Mouse (Mus musculus) thymus, postnatal 25 days (tissue): ENCODE measurements around the gene Olfr676.
"Not testable (repeated sequence)": the region's sequence is repeated elsewhere in the genome, so short reads cannot be mapped to it uniquely, and the experiment has no call there.

Experiments
- DNase-seq: peaks from one replicate; pipeline ENCODE4 v3.0.0; 2022

Gene Olfr676

DNA sequence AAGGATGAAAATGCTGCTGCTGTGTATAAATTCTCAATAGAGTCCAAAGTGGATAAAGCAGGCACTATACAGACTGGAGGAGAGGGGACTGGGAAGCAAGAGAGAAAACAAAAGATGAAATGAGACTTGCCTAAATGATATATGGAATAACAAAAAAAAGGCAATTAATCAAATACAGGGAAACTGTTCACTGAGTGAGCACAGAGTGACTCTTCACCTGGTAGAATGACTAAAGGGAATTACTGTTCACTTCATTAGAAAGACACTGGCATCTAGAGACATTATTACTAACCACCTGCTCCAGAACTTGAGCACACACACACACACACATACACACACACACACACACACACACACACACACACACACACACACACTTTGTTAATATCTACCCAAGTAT, at the start of gene Olfr676:
Gene Olfr676 (plus strand): TSS at position 301 of the 400 bp plus-strand sequence.
- DNase-seq: no peak

DNA sequence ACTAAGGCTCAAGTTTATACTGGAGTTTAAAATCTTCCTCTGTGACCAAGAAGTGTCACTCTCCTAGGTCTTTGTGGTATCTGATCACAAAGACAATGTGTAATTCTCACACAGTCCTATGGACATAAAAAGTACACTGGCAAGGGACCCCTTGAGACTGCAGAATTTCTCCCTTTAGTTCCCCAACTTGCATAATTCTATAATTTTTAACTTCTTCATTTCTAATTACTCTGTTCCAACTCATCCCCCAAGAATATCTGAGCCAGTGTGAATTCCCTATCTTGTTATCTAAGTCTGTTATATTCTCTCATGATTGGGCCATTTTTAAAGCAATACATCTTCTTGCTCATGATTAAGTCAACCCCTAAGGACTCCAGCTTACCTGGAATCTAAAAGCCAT, 30.6 kb upstream of the Olfr676 start, which contains the start of gene Olfr672:
Gene Olfr672 (minus strand): TSS at position 101 of the 400 bp plus-strand sequence.
- DNase-seq: no peak

DNA sequence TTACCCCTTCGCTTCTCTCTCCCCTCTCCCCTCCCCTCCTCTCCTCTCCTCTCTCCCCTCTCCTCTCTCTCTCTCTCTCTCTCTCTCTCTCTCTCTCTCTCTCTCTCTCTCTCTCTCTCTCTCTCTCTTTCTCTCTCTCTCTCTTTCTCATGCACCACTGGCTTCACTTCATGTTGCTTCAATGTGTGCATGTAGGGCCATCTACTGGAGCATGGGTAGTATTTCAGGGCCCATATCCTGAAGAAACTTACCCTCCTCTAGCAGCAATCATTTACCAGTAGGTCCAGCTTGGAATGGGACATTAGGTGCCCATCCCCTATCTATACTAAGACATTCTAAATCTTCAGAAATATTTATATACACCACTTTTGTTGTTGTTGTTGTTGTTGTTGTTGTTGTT, 10.0 kb upstream of the Olfr676 start:
- DNase-seq: no peak

DNA sequence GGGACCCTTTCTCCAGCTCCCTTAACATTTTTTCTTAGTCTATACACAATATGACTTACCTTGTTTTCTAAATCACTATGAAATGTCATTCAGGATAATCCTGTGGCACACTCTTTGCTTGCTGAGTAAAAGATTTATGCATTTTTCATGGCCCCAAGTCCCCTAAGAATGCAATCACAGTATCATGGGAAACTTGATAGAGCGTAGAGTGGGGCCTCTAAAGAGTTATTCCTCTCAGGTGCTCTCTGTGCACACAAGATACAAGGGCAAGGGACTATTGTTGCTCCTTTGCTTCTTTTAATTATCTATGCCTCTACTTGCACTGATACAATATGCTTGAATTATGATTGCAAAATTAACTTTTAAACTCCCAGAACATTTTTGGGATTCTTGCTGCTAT, 4.1 kb upstream of the Olfr676 start, which contains the start of gene Olfr675:
Gene Olfr675 (minus strand): TSS at position 101 of the 400 bp plus-strand sequence.
- no peak for DNase-seq

DNA sequence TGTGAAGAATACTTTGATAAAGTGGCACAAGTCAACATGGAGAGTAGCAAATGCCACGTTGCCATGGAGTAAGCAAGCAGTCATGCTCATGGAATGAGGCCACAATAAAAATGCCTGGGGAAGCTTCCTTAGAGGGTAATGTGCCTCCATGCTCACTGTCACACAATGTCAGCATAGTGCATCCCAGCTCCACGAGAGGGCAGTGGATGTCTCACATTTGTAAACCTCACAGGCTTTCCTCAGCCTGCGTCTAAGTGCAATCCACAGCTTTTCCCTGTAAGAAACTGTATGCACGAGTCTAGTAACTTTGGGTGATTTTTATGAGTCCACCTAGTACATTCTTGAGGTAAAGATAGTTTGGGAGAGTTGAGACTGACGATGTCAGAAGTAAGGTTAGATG, 1.3 kb downstream of the Olfr676 start:
- not testable (repeated sequence) for DNase-seq

DNA sequence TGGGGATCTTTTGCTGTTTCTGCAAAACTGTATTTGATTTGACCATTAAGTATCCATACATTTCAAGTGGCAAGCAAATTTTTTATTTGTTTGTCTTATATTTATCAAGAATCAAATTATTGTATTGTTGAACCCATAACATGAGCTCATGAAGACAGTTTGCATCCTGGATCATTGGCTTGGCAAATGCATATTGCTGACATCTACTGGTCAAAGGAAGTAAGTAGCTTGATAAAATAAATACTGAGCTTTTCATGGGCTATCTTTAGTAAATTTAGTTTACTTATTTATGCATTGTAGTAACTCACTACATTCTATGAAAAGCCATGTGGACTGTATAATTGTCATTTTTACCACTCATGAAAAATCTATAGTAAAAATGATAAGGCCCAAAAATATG, 26.5 kb downstream of the Olfr676 start:
- DNase-seq: no peak

DNA sequence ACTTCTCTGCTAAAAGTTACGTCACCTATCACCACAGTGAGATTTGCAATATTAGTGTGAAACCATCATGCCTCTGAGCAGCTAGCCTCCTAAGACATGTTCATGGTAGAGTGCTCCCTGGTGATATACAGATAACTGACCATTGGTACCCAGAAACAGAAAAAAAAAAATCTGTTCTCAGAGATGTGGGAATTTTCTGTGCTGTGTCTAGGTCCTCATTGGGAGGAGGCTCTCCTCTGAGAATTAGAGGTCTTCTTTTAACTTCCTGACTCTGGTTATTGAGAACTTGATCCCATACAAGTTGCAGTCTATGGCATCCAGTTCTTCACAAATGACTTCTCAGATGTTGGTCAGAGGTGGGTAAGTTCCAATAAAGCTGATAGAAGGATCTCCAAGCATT, 31.7 kb downstream of the Olfr676 start, which contains the start of gene Olfr678:
Gene Olfr678 (plus strand): TSS at position 301 of the 400 bp plus-strand sequence.
- no peak for DNase-seq

DNA sequence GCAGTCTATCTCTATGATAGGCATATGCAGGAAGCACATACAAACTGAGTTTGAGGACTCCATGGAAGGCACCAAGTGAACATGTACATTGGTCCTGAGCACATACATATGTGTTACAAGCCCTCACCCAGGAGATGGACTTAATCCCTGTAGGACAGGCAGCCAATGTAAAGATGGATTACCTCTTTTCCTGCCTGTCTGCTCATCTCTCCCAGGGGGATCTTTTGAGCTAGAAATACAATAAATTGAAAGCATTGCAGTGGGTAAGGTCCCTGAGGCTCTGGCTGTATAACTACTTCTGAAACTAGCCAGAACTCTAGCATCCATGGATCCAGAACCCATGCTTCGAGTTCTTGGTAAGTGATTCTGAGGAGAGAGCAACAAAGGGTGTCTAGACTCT, 48.4 kb downstream of the Olfr676 start, which contains the start of gene Olfr679:
Gene Olfr679 (plus strand): TSS at position 301 of the 400 bp plus-strand sequence.
- no peak for DNase-seq
